Mouse (Mus musculus): ENCODE data around the gene Cope. TPM values are rescaled to one million over a fixed set of nuclear protein-coding genes. Genes with fewer than 3 reads are reported as not detected.

Cope gene
- polyA plus RNA-seq, 1 experiment from 2014 or later = 366 TPM

- Histone ChIP-seq H3K27me3 (ENCODE audit: control insufficient read depth, insufficient read depth, low read length) (no peaks in the 10 kb centered on the region), H3K4me3 (ENCODE audit: low read depth, low read length) (no peak within 1 kb of the TSS), H3K4me2 (replicated peaks; ENCODE audit: low read depth) (no peak within 1 kb of the TSS), H3K36me3 (ENCODE audit: control insufficient read depth, insufficient read depth, low read length) (peaks cover 20% of the 10 kb centered on the region), H3K9me3 (ENCODE audit: control insufficient read depth, low read length) (no peaks in the 10 kb centered on the region), H3K9ac (ENCODE audit: low read length) (no peak within 1 kb of the TSS), H3K27ac (replicated peaks) (no peak within 1 kb of the TSS), H3K4me1 (replicated peaks; ENCODE audit: control insufficient read depth, insufficient read depth) (no peaks in the 10 kb centered on the region)
- no peak for TF ChIP-seq CTCF (IDR thresholded peaks at IDR 0.05; ENCODE audit: low read depth)
- DNase-seq (ENCODE audit: low spot score) (no peak), ATAC-seq (ENCODE audit: low FRiP score, low TSS enrichment) (no peak)
- 31% methylated on average over 14 of the region's 14 CpGs for WGBS
Measured at GRCm38 (mm10) chr8:70329124-70329834, 27.0 kb downstream of the Cope start, which contains the start of gene Gdf1. Gdf1 (plus strand) TSS chr8:70329817.

- peaks cover 23% of the 10 kb centered on the region for H3K36me3 ChIP-seq (ENCODE audit: control insufficient read depth, insufficient read depth, low read length)
- no peaks in the 10 kb centered on the region for H3K4me1 ChIP-seq (replicated peaks; ENCODE audit: control insufficient read depth, insufficient read depth)
- 22% methylated on average over 45 of the region's 45 CpGs for WGBS
- H3K27me3 ChIP-seq (ENCODE audit: control insufficient read depth, insufficient read depth, low read length) = no peaks in the 10 kb centered on the region
- no peak overlapping the region for H3K4me2 ChIP-seq (replicated peaks; ENCODE audit: low read depth)
- no peaks in the 10 kb centered on the region for H3K9me3 ChIP-seq (ENCODE audit: control insufficient read depth, low read length)
- ATAC-seq (ENCODE audit: low FRiP score, low TSS enrichment) (peak; percentile 11; the same call in 1 of the 2 replicates), DNase-seq (ENCODE audit: low spot score) (no peak)
- TF ChIP-seq EP300 (optimal IDR thresholded peaks at IDR 0.05) = no peak
- TF ChIP-seq CTCF (IDR thresholded peaks at IDR 0.05; ENCODE audit: low read depth) = no peak
- H3K9ac ChIP-seq (ENCODE audit: low read length) = no peak overlapping the region
- H3K27ac ChIP-seq (replicated peaks) = no peak overlapping the region
- H3K4me3 ChIP-seq (ENCODE audit: low read depth, low read length) = no peak overlapping the region
Measured at GRCm38 (mm10) chr8:70329835-70330740, 27.8 kb downstream of the Cope start.

GRCm38 (mm10) chr8:70330741-70331364 is 28.5 kb downstream of the Cope start:
- H3K36me3 ChIP-seq (ENCODE audit: control insufficient read depth, insufficient read depth, low read length) = peaks cover 30% of the 10 kb centered on the region
- peak; percentile 65 for DNase-seq (ENCODE audit: low spot score)
- H3K9ac ChIP-seq (ENCODE audit: low read length) = no peak overlapping the region
- no peaks in the 10 kb centered on the region for H3K4me1 ChIP-seq (replicated peaks; ENCODE audit: control insufficient read depth, insufficient read depth)
- no peak overlapping the region for H3K4me2 ChIP-seq (replicated peaks; ENCODE audit: low read depth)
- H3K9me3 ChIP-seq (ENCODE audit: control insufficient read depth, low read length) = no peaks in the 10 kb centered on the region
- H3K27me3 ChIP-seq (ENCODE audit: control insufficient read depth, insufficient read depth, low read length) = no peaks in the 10 kb centered on the region
- peak; percentile 64 for ATAC-seq (ENCODE audit: low FRiP score, low TSS enrichment)
- WGBS = 50% methylated on average over 53 of the region's 53 CpGs
- TF ChIP-seq CTCF (IDR thresholded peaks at IDR 0.05; ENCODE audit: low read depth) = peak; percentile 62
- TF ChIP-seq EP300 (optimal IDR thresholded peaks at IDR 0.05) = no peak
- H3K27ac ChIP-seq (replicated peaks) = no peak overlapping the region
- H3K4me3 ChIP-seq (ENCODE audit: low read depth, low read length) = no peak overlapping the region

GRCm38 (mm10) chr8:70331526-70331925 is 29.2 kb downstream of the Cope start:
- Histone ChIP-seq H3K4me1 (replicated peaks; ENCODE audit: control insufficient read depth, insufficient read depth) (no peaks in the 10 kb centered on the region), H3K36me3 (ENCODE audit: control insufficient read depth, insufficient read depth, low read length) (peaks cover 36% of the 10 kb centered on the region), H3K27me3 (ENCODE audit: control insufficient read depth, insufficient read depth, low read length) (no peaks in the 10 kb centered on the region), H3K4me2 (replicated peaks; ENCODE audit: low read depth) (no peak overlapping the region), H3K4me3 (ENCODE audit: low read depth, low read length) (no peak overlapping the region), H3K27ac (replicated peaks) (no peak overlapping the region), H3K9ac (ENCODE audit: low read length) (no peak overlapping the region), H3K9me3 (ENCODE audit: control insufficient read depth, low read length) (no peaks in the 10 kb centered on the region)
- ATAC-seq (ENCODE audit: low FRiP score, low TSS enrichment) = no peak
- 86% methylated on average over 19 of the region's 19 CpGs for WGBS
- no peak for TF ChIP-seq CTCF (IDR thresholded peaks at IDR 0.05; ENCODE audit: low read depth)
- TF ChIP-seq EP300 (optimal IDR thresholded peaks at IDR 0.05) = no peak
- no peak for DNase-seq (ENCODE audit: low spot score)

- DNase-seq (ENCODE audit: low spot score) = peak; percentile 80
- Histone ChIP-seq H3K27me3 (ENCODE audit: control insufficient read depth, insufficient read depth, low read length) (no peaks in the 10 kb centered on the region), H3K36me3 (ENCODE audit: control insufficient read depth, insufficient read depth, low read length) (peaks cover 42% of the 10 kb centered on the region), H3K4me2 (replicated peaks; ENCODE audit: low read depth) (no peak overlapping the region), H3K9me3 (ENCODE audit: control insufficient read depth, low read length) (no peaks in the 10 kb centered on the region), H3K4me1 (replicated peaks; ENCODE audit: control insufficient read depth, insufficient read depth) (no peaks in the 10 kb centered on the region), H3K9ac (ENCODE audit: low read length) (no peak overlapping the region), H3K4me3 (ENCODE audit: low read depth, low read length) (no peak overlapping the region), H3K27ac (replicated peaks) (no peak overlapping the region)
- no peak for TF ChIP-seq EP300 (optimal IDR thresholded peaks at IDR 0.05)
- peak; percentile 85 for TF ChIP-seq CTCF (IDR thresholded peaks at IDR 0.05; ENCODE audit: low read depth)
- 33% methylated on average over 40 of the region's 41 CpGs for WGBS
- ATAC-seq (ENCODE audit: low FRiP score, low TSS enrichment) = peak; percentile 79
Measured at GRCm38 (mm10) chr8:70332070-70332877, 30.0 kb downstream of the Cope start.
